Mouse (Mus musculus) testis, adult 2 months (tissue): ENCODE results near the gene Prkce.

Experiments used
- CTCF ChIP-seq: fragments of 200-500 bp; IDR thresholded peaks from 2 replicates; pipeline ENCODE4 v1.5.1; 2012; ENCODE audit warnings: low read depth, mild to moderate bottlenecking, inconsistent platforms, low read length, moderate library complexity; ENCODE audit not compliant: control insufficient read depth, insufficient read depth, insufficient replicate concordance
- POLR2A ChIP-seq: fragments of 200-500 bp; IDR thresholded peaks from 2 replicates; pipeline ENCODE4 v1.6.1; 2012; ENCODE audit warnings: low read depth, mild to moderate bottlenecking, inconsistent platforms, low read length, moderate library complexity; ENCODE audit not compliant: control insufficient read depth

DNA sequence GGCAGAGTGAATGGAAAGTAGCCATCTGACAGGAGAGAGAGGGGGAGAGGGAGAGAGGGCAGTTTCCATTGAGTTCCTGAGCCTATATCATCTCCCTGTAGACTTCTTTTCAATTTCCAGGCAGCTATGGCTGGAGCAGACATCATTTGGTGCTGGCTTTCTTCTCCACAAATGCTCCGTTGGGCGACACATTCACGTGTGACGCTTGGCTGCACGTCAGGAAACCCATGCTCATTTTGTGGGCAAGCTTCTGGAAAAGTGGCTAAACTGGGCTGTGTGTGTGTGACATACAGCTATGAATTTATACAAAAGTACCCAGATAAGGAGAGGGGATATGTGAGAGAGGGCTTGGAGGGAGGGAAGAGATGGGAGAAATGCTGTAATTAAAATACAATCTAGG lies 49.9 kb downstream of the Prkce start:
- TF ChIP-seq POLR2A: no peak
- TF ChIP-seq CTCF: no peak
